Mouse (Mus musculus): ENCODE measurements around the gene Wdhd1. TPM values are rescaled to one million over a fixed set of nuclear protein-coding genes. Genes with fewer than 3 reads are reported as not detected.

Wdhd1 gene
- total and polyA plus RNA-seq, 2 experiments from 2014 or later, result 8.8 to 12.3 TPM

- H3K9me3 ChIP-seq (ENCODE audit: low read length), result no peaks in the 10 kb centered on the region
- TF ChIP-seq CTCF (IDR thresholded peaks at IDR 0.05), result no peak
- ATAC-seq (ENCODE audit: low FRiP score), result no peak
- no peak overlapping the region for H3K27ac ChIP-seq (ENCODE audit: low read depth, low read length)
- no peak overlapping the region for H3K4me2 ChIP-seq (ENCODE audit: low read depth, low read length, poor library complexity, severe bottlenecking)
- H3K4me1 ChIP-seq (ENCODE audit: insufficient read depth, low read length), result no peaks in the 10 kb centered on the region
- 67% methylated on average over 5 of the region's 5 CpGs for WGBS
- no peaks in the 10 kb centered on the region for H3K36me3 ChIP-seq (ENCODE audit: insufficient read depth, low read length)
- no peak overlapping the region for H3K4me3 ChIP-seq (ENCODE audit: low read depth, low read length)
- H3K27me3 ChIP-seq (ENCODE audit: insufficient read depth, low read length), result no peaks in the 10 kb centered on the region
- no peak for DNase-seq (ENCODE audit: low spot score)
- no peak overlapping the region for H3K9ac ChIP-seq (replicated peaks; ENCODE audit: low read length, poor library complexity, severe bottlenecking)
Measured at GRCm38 (mm10) chr14:47234526-47235250, 42.0 kb downstream of the Wdhd1 start.

GRCm38 (mm10) chr14:47234032-47234431 is 42.6 kb downstream of the Wdhd1 start:
- ATAC-seq (ENCODE audit: low FRiP score), result no peak
- Histone ChIP-seq H3K4me2 (ENCODE audit: low read depth, low read length, poor library complexity, severe bottlenecking) (no peak overlapping the region), H3K9me3 (ENCODE audit: low read length) (no peaks in the 10 kb centered on the region), H3K4me3 (ENCODE audit: low read depth, low read length) (no peak overlapping the region), H3K27me3 (ENCODE audit: insufficient read depth, low read length) (no peaks in the 10 kb centered on the region), H3K27ac (ENCODE audit: low read depth, low read length) (no peak overlapping the region), H3K9ac (replicated peaks; ENCODE audit: low read length, poor library complexity, severe bottlenecking) (no peak overlapping the region), H3K36me3 (ENCODE audit: insufficient read depth, low read length) (no peaks in the 10 kb centered on the region), H3K4me1 (ENCODE audit: insufficient read depth, low read length) (no peaks in the 10 kb centered on the region)
- no peak for DNase-seq (ENCODE audit: low spot score)
- TF ChIP-seq CTCF (IDR thresholded peaks at IDR 0.05), result no peak
- WGBS, result 95% methylated on average over 3 of the region's 3 CpGs

GRCm38 (mm10) chr14:47233602-47234001 is 43.1 kb downstream of the Wdhd1 start:
- Histone ChIP-seq H3K4me1 (ENCODE audit: insufficient read depth, low read length) (no peaks in the 10 kb centered on the region), H3K9ac (replicated peaks; ENCODE audit: low read length, poor library complexity, severe bottlenecking) (no peak overlapping the region), H3K4me2 (ENCODE audit: low read depth, low read length, poor library complexity, severe bottlenecking) (no peak overlapping the region), H3K4me3 (ENCODE audit: low read depth, low read length) (no peak overlapping the region), H3K9me3 (ENCODE audit: low read length) (no peaks in the 10 kb centered on the region), H3K36me3 (ENCODE audit: insufficient read depth, low read length) (no peaks in the 10 kb centered on the region), H3K27me3 (ENCODE audit: insufficient read depth, low read length) (no peaks in the 10 kb centered on the region), H3K27ac (ENCODE audit: low read depth, low read length) (no peak overlapping the region)
- WGBS, result 82% methylated on average over 2 of the region's 2 CpGs
- no peak for TF ChIP-seq CTCF (IDR thresholded peaks at IDR 0.05)
- no peak for DNase-seq (ENCODE audit: low spot score)
- no peak for ATAC-seq (ENCODE audit: low FRiP score)

GRCm38 (mm10) chr14:47229796-47230376 is 46.8 kb downstream of the Wdhd1 start:
- Histone ChIP-seq H3K4me3 (ENCODE audit: low read depth, low read length) (no peak overlapping the region), H3K27ac (ENCODE audit: low read depth, low read length) (no peak overlapping the region), H3K9ac (replicated peaks; ENCODE audit: low read length, poor library complexity, severe bottlenecking) (no peak overlapping the region), H3K27me3 (ENCODE audit: insufficient read depth, low read length) (no peaks in the 10 kb centered on the region), H3K4me2 (ENCODE audit: low read depth, low read length, poor library complexity, severe bottlenecking) (no peak overlapping the region), H3K9me3 (ENCODE audit: low read length) (no peaks in the 10 kb centered on the region), H3K4me1 (ENCODE audit: insufficient read depth, low read length) (no peaks in the 10 kb centered on the region), H3K36me3 (ENCODE audit: insufficient read depth, low read length) (no peaks in the 10 kb centered on the region)
- no peak for TF ChIP-seq CTCF (IDR thresholded peaks at IDR 0.05)
- 73% methylated on average over 11 of the region's 11 CpGs for WGBS
- DNase-seq (ENCODE audit: low spot score) (no peak), ATAC-seq (ENCODE audit: low FRiP score) (no peak)

GRCm38 (mm10) chr14:47225931-47226330 is 50.7 kb downstream of the Wdhd1 start:
- H3K9ac ChIP-seq (replicated peaks; ENCODE audit: low read length, poor library complexity, severe bottlenecking), result no peak overlapping the region
- H3K4me2 ChIP-seq (ENCODE audit: low read depth, low read length, poor library complexity, severe bottlenecking), result no peak overlapping the region
- WGBS, result 93% methylated on average over 8 of the region's 8 CpGs
- H3K9me3 ChIP-seq (ENCODE audit: low read length), result no peaks in the 10 kb centered on the region
- no peak for ATAC-seq (ENCODE audit: low FRiP score)
- H3K36me3 ChIP-seq (ENCODE audit: insufficient read depth, low read length), result no peaks in the 10 kb centered on the region
- no peak for DNase-seq (ENCODE audit: low spot score)
- H3K27me3 ChIP-seq (ENCODE audit: insufficient read depth, low read length), result no peaks in the 10 kb centered on the region
- no peak overlapping the region for H3K27ac ChIP-seq (ENCODE audit: low read depth, low read length)
- no peaks in the 10 kb centered on the region for H3K4me1 ChIP-seq (ENCODE audit: insufficient read depth, low read length)
- TF ChIP-seq CTCF (IDR thresholded peaks at IDR 0.05), result no peak
- no peak overlapping the region for H3K4me3 ChIP-seq (ENCODE audit: low read depth, low read length)

GRCm38 (mm10) chr14:47224476-47225325 is 52.0 kb downstream of the Wdhd1 start:
- ATAC-seq (ENCODE audit: low FRiP score), result no peak
- Histone ChIP-seq H3K4me1 (ENCODE audit: insufficient read depth, low read length) (no peaks in the 10 kb centered on the region), H3K9ac (replicated peaks; ENCODE audit: low read length, poor library complexity, severe bottlenecking) (no peak overlapping the region), H3K4me3 (ENCODE audit: low read depth, low read length) (no peak overlapping the region), H3K27me3 (ENCODE audit: insufficient read depth, low read length) (no peaks in the 10 kb centered on the region), H3K4me2 (ENCODE audit: low read depth, low read length, poor library complexity, severe bottlenecking) (no peak overlapping the region), H3K27ac (ENCODE audit: low read depth, low read length) (no peak overlapping the region), H3K36me3 (ENCODE audit: insufficient read depth, low read length) (no peaks in the 10 kb centered on the region), H3K9me3 (ENCODE audit: low read length) (no peaks in the 10 kb centered on the region)
- no peak for DNase-seq (ENCODE audit: low spot score)
- TF ChIP-seq CTCF (IDR thresholded peaks at IDR 0.05), result peak; percentile 16; the same call in 1 of the 2 replicates
- 78% methylated on average over 10 of the region's 10 CpGs for WGBS
